Mouse (Mus musculus) neural tube, embryonic 15.5 days (tissue): ENCODE measurements around the gene Zscan5b. TPM values are rescaled to one million over a fixed set of nuclear protein-coding genes. Genes with fewer than 3 reads are reported as not detected.
"Not testable (repeated sequence)": the region's sequence is repeated elsewhere in the genome, so short reads cannot be mapped to it uniquely, and the experiment has no call there.

ENCODE experiments used
- ATAC-seq: fragments of 200-750 bp; cut with Nextera tagmentation; 2 replicates; pipeline ENCODE4 v1.8.0; 2017; ENCODE audit warnings: mild to moderate bottlenecking, moderate TSS enrichment, moderate library complexity; ENCODE audit not compliant: low FRiP score
- H3K27ac ChIP-seq: fragments of 300-500 bp; sonication (generic); replicated peaks from 2 replicates; pipeline ENCODE4 v1.5.1; 2015; ENCODE audit warnings: mild to moderate bottlenecking, inconsistent platforms
- H3K27me3 ChIP-seq: fragments of 300-500 bp; sonication (generic); replicated peaks from 2 replicates; pipeline ENCODE4 v1.6.1; 2015; ENCODE audit warnings: inconsistent platforms
- H3K36me3 ChIP-seq: fragments of 300-500 bp; sonication (generic); 2 replicates; pipeline ENCODE4 v1.6.1; 2015; ENCODE audit warnings: inconsistent platforms
- H3K4me1 ChIP-seq: fragments of 300-500 bp; sonication (generic); 2 replicates; pipeline ENCODE4 v1.6.1; 2015; ENCODE audit warnings: inconsistent platforms
- H3K4me2 ChIP-seq: fragments of 300-500 bp; sonication (generic); 2 replicates; pipeline ENCODE4 v1.6.1; 2015; ENCODE audit warnings: inconsistent platforms, mild to moderate bottlenecking, moderate library complexity
- H3K4me3 ChIP-seq: fragments of 300-500 bp; sonication (generic); replicated peaks from 2 replicates; pipeline ENCODE4 v1.5.1; 2015; ENCODE audit warnings: mild to moderate bottlenecking, inconsistent platforms
- H3K9ac ChIP-seq: fragments of 300-500 bp; sonication (generic); replicated peaks from 2 replicates; pipeline ENCODE4 v1.6.1; 2015; ENCODE audit warnings: mild to moderate bottlenecking, inconsistent platforms
- H3K9me3 ChIP-seq: fragments of 300-500 bp; sonication (generic); replicated peaks from 2 replicates; pipeline ENCODE4 v1.6.1; 2016; ENCODE audit warnings: inconsistent platforms
- WGBS: fragments of 180-500 bp; shearing (Covaris S2); methylation state at CpG from one replicate; pipeline ENCODE4 v1.1.7; 2015; ENCODE audit warnings: mixed read lengths; 5-methylcytosine and 5-hydroxymethylcytosine counted together
- polyA plus RNA-seq: library from polyadenylated mRNA; unstranded; fragments of >200 nt; fragmentation: Nextera tagmentation; extraction: Ambion mirVana; gene quantifications from 2 replicates; pipeline ENCODE4 v1.2.1, GENCODE M21; 2015

Zscan5b gene
- polyA plus RNA-seq, 1 experiment from 2014 or later: not detected

- H3K9ac ChIP-seq: no peak overlapping the region
- no peak overlapping the region for H3K4me2 ChIP-seq
- no peaks in the 10 kb centered on the region for H3K27me3 ChIP-seq
- peaks cover 43% of the 10 kb centered on the region for H3K36me3 ChIP-seq
- no peak overlapping the region for H3K4me3 ChIP-seq
- H3K27ac ChIP-seq: no peak overlapping the region
- H3K9me3 ChIP-seq: no peaks in the 10 kb centered on the region
- H3K4me1 ChIP-seq: no peaks in the 10 kb centered on the region
- ATAC-seq: no peak
- 45% methylated on average over 3 of the region's 3 CpGs for WGBS
These were observed 30.7 kb upstream of the Zscan5b start for GRCm38 (mm10) chr7:6191376-6191775.

GRCm38 (mm10) chr7:6194129-6194528, 27.9 kb upstream of the Zscan5b start:
- Histone ChIP-seq H3K9ac (no peak overlapping the region), H3K27ac (no peak overlapping the region), H3K4me2 (no peak overlapping the region), H3K4me1 (no peaks in the 10 kb centered on the region), H3K27me3 (no peaks in the 10 kb centered on the region), H3K4me3 (no peak overlapping the region), H3K36me3 (peaks cover 17% of the 10 kb centered on the region), H3K9me3 (no peaks in the 10 kb centered on the region)
- ATAC-seq: peak; percentile 69
- 18% methylated on average over 5 of the region's 5 CpGs for WGBS

GRCm38 (mm10) chr7:6195777-6196176, 26.3 kb upstream of the Zscan5b start:
- Histone ChIP-seq H3K27me3 (no peaks in the 10 kb centered on the region), H3K4me3 (no peak overlapping the region), H3K4me2 (no peak overlapping the region), H3K9ac (no peak overlapping the region), H3K36me3 (peaks cover under 1% of the 10 kb centered on the region; the same call in 1 of the 2 replicates), H3K9me3 (no peaks in the 10 kb centered on the region), H3K4me1 (no peaks in the 10 kb centered on the region), H3K27ac (no peak overlapping the region)
- 46% methylated on average over 2 of the region's 2 CpGs for WGBS
- no peak for ATAC-seq

DNA sequence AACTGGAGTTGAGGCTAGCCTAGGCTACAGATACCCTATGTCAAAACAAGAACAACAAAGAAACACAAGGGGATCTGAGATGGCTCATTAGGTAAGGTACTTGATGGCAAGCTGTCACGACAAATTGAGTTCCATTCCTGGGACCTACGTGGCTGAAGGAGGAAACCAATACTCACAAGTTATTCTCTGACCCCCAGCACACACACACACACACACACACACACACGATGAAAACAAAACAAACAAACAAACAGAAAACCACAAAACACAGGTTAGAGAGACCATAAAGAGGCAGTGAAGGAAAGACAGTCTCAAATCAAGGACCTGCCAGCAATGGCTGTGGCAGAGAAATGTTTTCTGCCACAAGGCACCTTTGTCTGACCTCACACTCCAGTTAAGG, 25.3 kb upstream of the Zscan5b start, which contains the start of gene Galp:
TSS of gene Galp (plus strand) at position 301 of the 400 bp plus-strand sequence.
- Histone ChIP-seq H3K36me3 (no peaks in the 10 kb centered on the region), H3K4me2 (no peak within 1 kb of the TSS), H3K27me3 (no peaks in the 10 kb centered on the region), H3K27ac (no peak within 1 kb of the TSS), H3K4me1 (no peaks in the 10 kb centered on the region), H3K9me3 (no peaks in the 10 kb centered on the region), H3K4me3 (no peak within 1 kb of the TSS), H3K9ac (no peak within 1 kb of the TSS)
- no peak for ATAC-seq
- WGBS: 83% methylated on average over 3 of the region's 3 CpGs

DNA sequence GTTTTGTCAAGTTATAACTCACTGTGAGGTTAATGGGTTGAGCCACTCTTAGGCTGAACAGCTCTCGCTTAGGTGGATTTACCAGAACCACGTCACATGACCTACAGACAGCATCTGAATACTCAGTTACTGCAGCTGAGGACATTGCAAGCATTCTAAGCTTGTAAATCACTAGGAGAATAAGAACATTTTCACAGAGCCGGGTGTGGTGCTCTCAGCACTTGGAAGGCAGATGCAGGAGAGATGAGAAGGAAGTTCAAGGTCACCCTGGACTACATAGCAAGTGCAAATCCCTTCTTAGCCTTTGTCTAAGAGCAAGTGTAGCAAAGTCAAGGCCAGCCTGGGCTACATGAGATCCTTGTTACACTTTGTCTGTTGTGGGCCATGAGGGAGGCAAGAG, 17.9 kb upstream of the Zscan5b start:
- Histone ChIP-seq H3K27me3 (no peaks in the 10 kb centered on the region), H3K4me3 (no peak overlapping the region), H3K4me1 (no peaks in the 10 kb centered on the region), H3K36me3 (no peaks in the 10 kb centered on the region), H3K9ac (no peak overlapping the region), H3K4me2 (no peak overlapping the region), H3K9me3 (no peaks in the 10 kb centered on the region), H3K27ac (no peak overlapping the region)
- no peak for ATAC-seq
- WGBS: 72% methylated on average over 3 of the region's 3 CpGs

GRCm38 (mm10) chr7:6213144-6213543, 8.9 kb upstream of the Zscan5b start:
- no peak for ATAC-seq
- H3K27ac ChIP-seq: no peak overlapping the region
- no peaks in the 10 kb centered on the region for H3K27me3 ChIP-seq
- no peaks in the 10 kb centered on the region for H3K9me3 ChIP-seq
- H3K36me3 ChIP-seq: no peaks in the 10 kb centered on the region
- H3K4me3 ChIP-seq: no peak overlapping the region
- no peak overlapping the region for H3K9ac ChIP-seq
- no peaks in the 10 kb centered on the region for H3K4me1 ChIP-seq
- 49% methylated on average over 5 of the region's 5 CpGs for WGBS
- no peak overlapping the region for H3K4me2 ChIP-seq

DNA sequence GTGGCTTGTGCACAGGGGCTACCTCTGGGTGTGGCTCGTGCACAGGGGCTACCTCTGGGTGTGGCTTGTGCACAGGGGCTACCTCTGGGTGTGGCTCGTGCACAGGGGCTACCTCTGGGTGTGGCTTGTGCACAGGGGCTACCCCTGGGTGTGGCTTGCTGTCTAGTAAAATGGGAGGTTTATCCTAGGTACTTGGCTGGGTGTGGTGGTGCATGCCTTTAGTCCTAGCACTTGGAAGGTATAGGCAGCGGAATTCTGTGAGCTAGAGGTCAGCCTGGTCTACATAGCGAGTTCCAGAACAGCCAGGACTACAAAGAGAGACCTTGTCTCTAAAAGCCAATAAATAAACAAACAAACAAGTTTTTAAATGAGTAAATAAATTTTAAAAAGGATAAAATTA, 7.4 kb upstream of the Zscan5b start:
- 67% methylated on average over 4 of the region's 4 CpGs for WGBS
- not testable (repeated sequence) for H3K4me2 ChIP-seq, H3K9ac ChIP-seq, H3K4me1 ChIP-seq, H3K27ac ChIP-seq, ATAC-seq, H3K4me3 ChIP-seq, H3K36me3 ChIP-seq, H3K27me3 ChIP-seq, H3K9me3 ChIP-seq

DNA sequence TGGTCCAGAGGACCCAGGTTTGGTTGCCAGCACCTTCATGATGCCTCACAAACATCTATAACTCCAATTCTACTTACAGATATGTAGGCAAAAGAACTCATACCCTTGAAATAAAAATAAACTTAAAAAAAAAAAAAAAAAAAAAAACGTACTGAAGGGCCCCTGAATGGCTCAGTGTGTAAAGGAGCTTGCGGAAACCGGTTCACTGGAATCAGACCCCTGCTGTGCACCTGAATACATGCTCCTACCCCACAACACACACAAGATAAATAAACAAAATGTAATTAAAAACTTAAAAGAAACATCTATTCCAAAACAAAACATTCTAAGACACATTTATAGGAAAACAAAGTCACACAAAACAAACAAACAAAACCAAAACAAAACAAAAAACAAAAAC, 1.9 kb upstream of the Zscan5b start:
- Histone ChIP-seq H3K4me2 (no peak overlapping the region), H3K9ac (no peak overlapping the region), H3K36me3 (no peaks in the 10 kb centered on the region), H3K9me3 (no peaks in the 10 kb centered on the region), H3K4me3 (no peak overlapping the region), H3K27me3 (no peaks in the 10 kb centered on the region), H3K27ac (no peak overlapping the region), H3K4me1 (no peaks in the 10 kb centered on the region)
- 35% methylated on average over 3 of the region's 3 CpGs for WGBS
- ATAC-seq: no peak

- H3K4me3 ChIP-seq, H3K27ac ChIP-seq, ATAC-seq, H3K9me3 ChIP-seq, H3K4me1 ChIP-seq, H3K27me3 ChIP-seq, H3K4me2 ChIP-seq, H3K36me3 ChIP-seq, H3K9ac ChIP-seq: not testable (repeated sequence)
- WGBS: 62% methylated on average over 8 of the region's 8 CpGs
These were observed 6.4 kb downstream of the Zscan5b start for GRCm38 (mm10) chr7:6228491-6228890.

GRCm38 (mm10) chr7:6239787-6240186, 17.7 kb downstream of the Zscan5b start:
- 60% methylated on average over 11 of the region's 11 CpGs for WGBS
- Histone ChIP-seq H3K27ac (no peak overlapping the region), H3K4me2 (no peak overlapping the region), H3K36me3 (no peaks in the 10 kb centered on the region), H3K9ac (no peak overlapping the region), H3K27me3 (no peaks in the 10 kb centered on the region), H3K4me3 (no peak overlapping the region), H3K9me3 (no peaks in the 10 kb centered on the region), H3K4me1 (no peaks in the 10 kb centered on the region)
- no peak for ATAC-seq

GRCm38 (mm10) chr7:6240841-6241425, 18.9 kb downstream of the Zscan5b start:
- not testable (repeated sequence) for H3K27ac ChIP-seq, H3K9me3 ChIP-seq, H3K9ac ChIP-seq, H3K4me3 ChIP-seq, H3K27me3 ChIP-seq, H3K4me2 ChIP-seq, H3K4me1 ChIP-seq, H3K36me3 ChIP-seq, ATAC-seq
- 23% methylated on average over 1 of the region's 1 CpGs for WGBS

DNA sequence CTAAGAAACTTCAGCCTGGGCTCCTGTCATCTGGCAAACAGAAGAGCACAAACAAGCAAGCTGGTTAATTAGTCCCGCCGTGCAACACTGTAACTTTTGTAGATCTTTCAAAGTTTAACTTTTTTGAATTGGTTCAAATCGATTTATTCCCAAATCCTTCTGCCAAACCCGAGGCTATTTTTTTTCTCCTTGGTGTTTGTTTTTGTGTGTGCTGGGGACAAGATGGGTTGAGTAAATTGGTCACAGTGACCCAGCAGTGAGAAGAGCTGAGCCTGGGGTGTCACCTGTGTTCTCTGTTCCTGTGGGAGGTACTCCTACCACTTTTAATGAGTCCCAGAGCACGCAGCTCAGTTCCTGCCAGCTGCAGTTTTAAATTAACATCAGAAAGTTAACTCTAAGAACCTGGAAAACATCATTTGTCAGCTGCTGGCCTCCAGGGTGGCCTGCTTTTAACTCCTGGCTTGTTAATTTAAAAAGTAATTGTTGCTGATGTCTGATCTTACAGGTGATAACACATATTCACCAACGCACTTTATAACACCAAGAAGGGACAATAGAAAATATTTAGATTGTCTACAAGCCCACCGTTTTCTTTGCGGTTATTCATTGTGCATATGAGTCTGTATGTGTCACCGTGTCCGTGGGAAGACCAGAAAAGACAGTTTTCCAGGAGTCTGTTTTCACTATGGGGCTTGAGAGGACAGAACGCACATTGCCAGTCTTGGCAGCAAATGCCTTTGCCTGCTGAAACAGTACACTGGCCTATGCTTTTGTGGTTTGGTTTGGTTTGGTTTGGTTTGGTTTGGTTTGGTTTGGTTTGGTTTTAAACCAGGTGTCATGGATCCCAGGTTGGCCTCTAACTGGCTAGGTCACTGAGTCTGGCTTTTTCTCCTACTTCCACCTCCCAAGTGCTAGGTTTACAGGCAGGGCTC, 22.5 kb downstream of the Zscan5b start:
- ATAC-seq: no peak
- no peak overlapping the region for H3K4me2 ChIP-seq

More for the DNA sequence above, 22.5 kb downstream of the Zscan5b start:
- 57% methylated on average over 11 of the region's 11 CpGs for WGBS
- H3K9me3 ChIP-seq: no peaks in the 10 kb centered on the region
- H3K9ac ChIP-seq: no peak overlapping the region
- no peaks in the 10 kb centered on the region for H3K4me1 ChIP-seq
- H3K27ac ChIP-seq: no peak overlapping the region
- H3K36me3 ChIP-seq: no peaks in the 10 kb centered on the region
- no peaks in the 10 kb centered on the region for H3K27me3 ChIP-seq
- no peak overlapping the region for H3K4me3 ChIP-seq
